Mouse (Mus musculus) embryonic facial prominence, embryonic 11.5 days (tissue): Measurements from ENCODE around the gene Gm17490. TPM values are rescaled to one million over a fixed set of nuclear protein-coding genes. Genes with fewer than 3 reads are reported as not detected.
A peak's percentile ranks its signal among the peaks of the same experiment; 100 is the strongest.
"Not testable (repeated sequence)": the region's sequence is repeated elsewhere in the genome, so short reads cannot be mapped to it uniquely, and the experiment has no call there.

Source experiments
- ATAC-seq: fragments of 200-750 bp; cut with Nextera tagmentation; replicated peaks from 2 replicates; pipeline ENCODE4 v1.8.0; 2017; ENCODE audit warnings: low read depth; ENCODE audit not compliant: insufficient number of reproducible peaks, low FRiP score, low TSS enrichment
- DNase-seq: peaks from one replicate; pipeline ENCODE4 v3.0.0-alpha.2; 2015; ENCODE audit warnings: low spot score
- H3K27ac ChIP-seq: fragments of 300-500 bp; sonication (generic); replicated peaks from 2 replicates; pipeline ENCODE4 v1.5.1; 2014; ENCODE audit warnings: mild to moderate bottlenecking, low read depth, low read length, control low read depth
- H3K27me3 ChIP-seq: fragments of 300-500 bp; sonication (generic); 2 replicates; pipeline ENCODE4 v1.6.1; 2014; ENCODE audit warnings: mild to moderate bottlenecking, low read length, moderate library complexity, mixed read lengths; ENCODE audit not compliant: control insufficient read depth, insufficient read depth
- H3K36me3 ChIP-seq: fragments of 300-500 bp; sonication (generic); replicated peaks from 2 replicates; pipeline ENCODE4 v1.6.1; 2014; ENCODE audit warnings: low read depth, mild to moderate bottlenecking, low read length, moderate library complexity, mixed read lengths; ENCODE audit not compliant: control insufficient read depth, insufficient read depth
- H3K4me1 ChIP-seq: fragments of 300-500 bp; sonication (generic); 2 replicates; pipeline ENCODE4 v1.6.1; 2014; ENCODE audit warnings: low read length, mixed read lengths; ENCODE audit not compliant: control insufficient read depth, insufficient read depth
- H3K4me2 ChIP-seq: fragments of 300-500 bp; sonication (generic); 2 replicates; pipeline ENCODE4 v1.6.1; 2014; ENCODE audit warnings: low read depth, mild to moderate bottlenecking, control low read depth, low read length, moderate library complexity
- H3K4me3 ChIP-seq: fragments of 300-500 bp; sonication (generic); 2 replicates; pipeline ENCODE4 v1.5.1; 2014; ENCODE audit warnings: low read depth, low read length, control low read depth
- H3K9ac ChIP-seq: fragments of 300-500 bp; sonication (generic); replicated peaks from 2 replicates; pipeline ENCODE4 v1.6.1; 2014; ENCODE audit warnings: mild to moderate bottlenecking, control low read depth, low read length
- H3K9me3 ChIP-seq: fragments of 300-500 bp; sonication (generic); replicated peaks from 2 replicates; pipeline ENCODE4 v1.6.1; 2016; ENCODE audit warnings: mild to moderate bottlenecking, low read length, inconsistent platforms, mixed read lengths; ENCODE audit not compliant: control insufficient read depth
- WGBS: fragments of 180-500 bp; shearing (Covaris S2); extraction: QIAGEN DNeasy Blood & Tissue Kit; methylation state at CpG from one replicate; pipeline ENCODE4 v1.1.7; 2014; 5-methylcytosine and 5-hydroxymethylcytosine counted together
- polyA plus RNA-seq: library from polyadenylated mRNA; unstranded; fragments of >200 nt; fragmentation: Nextera tagmentation; extraction: Ambion mirVana; gene quantifications from 2 replicates; pipeline ENCODE4 v1.2.1, GENCODE M21; 2014

Gene Gm17490
- polyA plus RNA-seq, 1 experiment from 2014 or later: not detected

- no peak for ATAC-seq
Observed at GRCm38 (mm10) chr2:11623173-11623572, 2.9 kb downstream of the Gm17490 start.

GRCm38 (mm10) chr2:11619598-11619997, 6.5 kb downstream of the Gm17490 start:
- no peak for ATAC-seq
- H3K4me3 ChIP-seq: no peak overlapping the region
- no peaks in the 10 kb centered on the region for H3K9me3 ChIP-seq
- H3K4me1 ChIP-seq: no peaks in the 10 kb centered on the region
- H3K36me3 ChIP-seq: no peaks in the 10 kb centered on the region
- H3K27ac ChIP-seq: no peak overlapping the region
- 74% methylated on average over 2 of the region's 2 CpGs for WGBS
- no peak overlapping the region for H3K9ac ChIP-seq
- H3K27me3 ChIP-seq: no peaks in the 10 kb centered on the region
- no peak for DNase-seq
- no peak overlapping the region for H3K4me2 ChIP-seq

More at GRCm38 (mm10) chr2:11623173-11623572, 2.9 kb downstream of the Gm17490 start:
- 85% methylated on average over 7 of the region's 8 CpGs for WGBS
- Histone ChIP-seq H3K9ac (no peak overlapping the region), H3K4me2 (no peak overlapping the region), H3K4me3 (no peak overlapping the region), H3K27ac (no peak overlapping the region), H3K4me1 (no peaks in the 10 kb centered on the region), H3K9me3 (no peaks in the 10 kb centered on the region), H3K27me3 (no peaks in the 10 kb centered on the region), H3K36me3 (no peaks in the 10 kb centered on the region)
- no peak for DNase-seq

- Histone ChIP-seq H3K4me1 (no peaks in the 10 kb centered on the region), H3K36me3 (no peaks in the 10 kb centered on the region), H3K27me3 (no peaks in the 10 kb centered on the region), H3K4me3 (no peak overlapping the region), H3K9me3 (no peaks in the 10 kb centered on the region), H3K27ac (no peak overlapping the region), H3K9ac (no peak overlapping the region), H3K4me2 (no peak overlapping the region)
- ATAC-seq (no peak), DNase-seq (no peak)
- WGBS: 87% methylated on average over 9 of the region's 9 CpGs
Observed at GRCm38 (mm10) chr2:11616846-11617245, 9.2 kb downstream of the Gm17490 start.

GRCm38 (mm10) chr2:11612939-11613338, 13.1 kb downstream of the Gm17490 start:
- not testable (repeated sequence) for H3K27me3 ChIP-seq, H3K9ac ChIP-seq, H3K4me2 ChIP-seq, H3K36me3 ChIP-seq, ATAC-seq, DNase-seq, H3K9me3 ChIP-seq, H3K4me3 ChIP-seq, H3K27ac ChIP-seq, H3K4me1 ChIP-seq
- WGBS: 85% methylated on average over 6 of the region's 6 CpGs

- not testable (repeated sequence) for H3K4me1 ChIP-seq, H3K4me2 ChIP-seq, ATAC-seq, H3K27ac ChIP-seq, H3K4me3 ChIP-seq, H3K9ac ChIP-seq, H3K36me3 ChIP-seq, H3K27me3 ChIP-seq, H3K9me3 ChIP-seq, DNase-seq
- 74% methylated on average over 4 of the region's 4 CpGs for WGBS
Observed at GRCm38 (mm10) chr2:11606718-11607117, 19.3 kb downstream of the Gm17490 start.

GRCm38 (mm10) chr2:11604911-11605310, 21.2 kb downstream of the Gm17490 start:
- Histone ChIP-seq H3K9ac (no peak overlapping the region), H3K27ac (no peak overlapping the region), H3K4me2 (no peak overlapping the region), H3K27me3 (no peaks in the 10 kb centered on the region), H3K4me1 (no peaks in the 10 kb centered on the region), H3K9me3 (no peaks in the 10 kb centered on the region), H3K4me3 (no peak overlapping the region), H3K36me3 (peaks cover 2% of the 10 kb centered on the region; the same call in 1 of the 2 replicates)
- DNase-seq: no peak
- ATAC-seq: no peak

- Histone ChIP-seq H3K4me1 (no peaks in the 10 kb centered on the region), H3K9ac (peak within 1 kb of the TSS; percentile 98), H3K27ac (peak within 1 kb of the TSS; percentile 47; the same call in 1 of the 2 replicates), H3K9me3 (no peaks in the 10 kb centered on the region), H3K36me3 (peaks cover 2% of the 10 kb centered on the region; the same call in 1 of the 2 replicates), H3K4me2 (peak within 1 kb of the TSS; percentile 71), H3K4me3 (peak within 1 kb of the TSS; percentile 95), H3K27me3 (no peaks in the 10 kb centered on the region)
- 81% methylated on average over 5 of the region's 5 CpGs for WGBS
- ATAC-seq (no peak), DNase-seq (no peak)
Observed at GRCm38 (mm10) chr2:11604053-11604452, 22.0 kb downstream of the Gm17490 start, which contains the start of gene Rbm17. Gene Rbm17, minus strand, starts transcription at chr2:11604153.

GRCm38 (mm10) chr2:11602506-11603489, 23.3 kb downstream of the Gm17490 start:
- under 1% methylated on average over 57 of the region's 78 CpGs for WGBS
- Histone ChIP-seq H3K4me2 (peak overlapping the region; percentile 71), H3K27ac (peak overlapping the region; percentile 47; the same call in 1 of the 2 replicates), H3K36me3 (peaks cover 2% of the 10 kb centered on the region; the same call in 1 of the 2 replicates), H3K9me3 (no peaks in the 10 kb centered on the region), H3K9ac (peak overlapping the region; percentile 98), H3K4me3 (peak overlapping the region; percentile 95), H3K27me3 (no peaks in the 10 kb centered on the region), H3K4me1 (no peaks in the 10 kb centered on the region)
- ATAC-seq (peak; percentile 99), DNase-seq (peak; percentile 95)
